Mouse (Mus musculus): ENCODE results near the gene Lcorl.

- no peak for TF ChIP-seq CTCF (IDR thresholded peaks at IDR 0.05; ENCODE audit: low read depth, low read length)
- no peak for TF ChIP-seq POLR2A (IDR thresholded peaks at IDR 0.05; ENCODE audit: borderline replicate concordance, low read depth, low read length)
Measured at GRCm38 (mm10) chr5:45670894-45671494, 186.4 kb downstream of the Lcorl start.

Data from bone marrow macrophage, adult 2 months (primary cell).